Mouse (Mus musculus) c-Kit-positive CD71-positive TER-119-negative erythroid progenitor cells, embryonic 14.5 days (primary cell): ENCODE measurements around the gene Vezf1.

Experiments
- DNase-seq: peaks from one replicate; pipeline ENCODE4 v3.0.0-alpha.2; 2013; ENCODE audit warnings: low read depth

Gene Vezf1

GRCm38 (mm10) chr11:88126306-88126793, 58.3 kb downstream of the Vezf1 start:
- DNase-seq, result no peak

- no peak for DNase-seq
Measured at GRCm38 (mm10) chr11:88128461-88128860, 60.4 kb downstream of the Vezf1 start.

- no peak for DNase-seq
Measured at GRCm38 (mm10) chr11:88129281-88129680, 61.2 kb downstream of the Vezf1 start.

- DNase-seq, result no peak
Measured at GRCm38 (mm10) chr11:88129935-88130334, 61.9 kb downstream of the Vezf1 start.

- no peak for DNase-seq
Measured at GRCm38 (mm10) chr11:88131847-88132246, 63.8 kb downstream of the Vezf1 start.
